Mouse (Mus musculus): ENCODE measurements at regions not wholly inside any gene's neighbourhood (a gene's known extent, or its start where the extent isn't known, plus 50 kb on each side); places are given as distances from the start of the nearest gene placed in this dataset.

- DNase-seq (ENCODE audit: low read depth, low spot score) = no peak
Measured at GRCm38 (mm10) chr14:47990716-47991115, 129.9 kb upstream of the Peli2 start.

- DNase-seq (ENCODE audit: low read depth, low spot score) = no peak
Measured at GRCm38 (mm10) chr14:47991546-47991945, 129.1 kb upstream of the Peli2 start.

GRCm38 (mm10) chr14:47992091-47992490 is 128.5 kb upstream of the Peli2 start:
- DNase-seq (ENCODE audit: low read depth, low spot score) = no peak

- DNase-seq (ENCODE audit: low read depth, low spot score) = no peak
Measured at GRCm38 (mm10) chr14:47992851-47993250, 127.8 kb upstream of the Peli2 start.

- DNase-seq (ENCODE audit: low read depth, low spot score) = no peak
Measured at GRCm38 (mm10) chr14:47998936-47999335, 121.7 kb upstream of the Peli2 start.

- DNase-seq (ENCODE audit: low read depth, low spot score) = no peak
Measured at GRCm38 (mm10) chr14:48005092-48005928, 115.3 kb upstream of the Peli2 start.

GRCm38 (mm10) chr14:48005929-48006309 is 114.7 kb upstream of the Peli2 start:
- no peak for DNase-seq (ENCODE audit: low read depth, low spot score)

- DNase-seq (ENCODE audit: low read depth, low spot score) = no peak
Measured at GRCm38 (mm10) chr14:48012361-48013215, 108.0 kb upstream of the Peli2 start.

- DNase-seq (ENCODE audit: low read depth, low spot score) = no peak
Measured at GRCm38 (mm10) chr14:48013431-48013830, 107.2 kb upstream of the Peli2 start.

GRCm38 (mm10) chr14:48014776-48015175 is 105.8 kb upstream of the Peli2 start:
- DNase-seq (ENCODE audit: low read depth, low spot score) = no peak

GRCm38 (mm10) chr14:48017971-48018370 is 102.7 kb upstream of the Peli2 start:
- no peak for DNase-seq (ENCODE audit: low read depth, low spot score)

GRCm38 (mm10) chr14:48019331-48019730 is 101.3 kb upstream of the Peli2 start:
- DNase-seq (ENCODE audit: low read depth, low spot score) = no peak

- no peak for DNase-seq (ENCODE audit: low read depth, low spot score)
Measured at GRCm38 (mm10) chr14:48022271-48022670, 98.4 kb upstream of the Peli2 start.

- no peak for DNase-seq (ENCODE audit: low read depth, low spot score)
Measured at GRCm38 (mm10) chr14:48024051-48024693, 96.5 kb upstream of the Peli2 start.

- DNase-seq (ENCODE audit: low read depth, low spot score) = no peak
Measured at GRCm38 (mm10) chr14:48039286-48039790, 81.3 kb upstream of the Peli2 start.

GRCm38 (mm10) chr14:48046094-48046493 is 74.5 kb upstream of the Peli2 start:
- no peak for DNase-seq (ENCODE audit: low read depth, low spot score)

- no peak for DNase-seq (ENCODE audit: low read depth, low spot score)
Measured at GRCm38 (mm10) chr14:48046831-48047230, 73.8 kb upstream of the Peli2 start.

GRCm38 (mm10) chr14:48049698-48050459 is 70.7 kb upstream of the Peli2 start:
- DNase-seq (ENCODE audit: low read depth, low spot score) = no peak

GRCm38 (mm10) chr14:48050460-48050760 is 70.2 kb upstream of the Peli2 start:
- DNase-seq (ENCODE audit: low read depth, low spot score) = no peak

- DNase-seq (ENCODE audit: low read depth, low spot score) = no peak
Measured at GRCm38 (mm10) chr14:48051971-48052370, 68.7 kb upstream of the Peli2 start.

GRCm38 (mm10) chr14:48052405-48052804 is 68.2 kb upstream of the Peli2 start:
- no peak for DNase-seq (ENCODE audit: low read depth, low spot score)

All from retina, postnatal 7 days (tissue).